8 mouse cellular contexts compared by ENCODE assay signal in the genomic region with DNA sequence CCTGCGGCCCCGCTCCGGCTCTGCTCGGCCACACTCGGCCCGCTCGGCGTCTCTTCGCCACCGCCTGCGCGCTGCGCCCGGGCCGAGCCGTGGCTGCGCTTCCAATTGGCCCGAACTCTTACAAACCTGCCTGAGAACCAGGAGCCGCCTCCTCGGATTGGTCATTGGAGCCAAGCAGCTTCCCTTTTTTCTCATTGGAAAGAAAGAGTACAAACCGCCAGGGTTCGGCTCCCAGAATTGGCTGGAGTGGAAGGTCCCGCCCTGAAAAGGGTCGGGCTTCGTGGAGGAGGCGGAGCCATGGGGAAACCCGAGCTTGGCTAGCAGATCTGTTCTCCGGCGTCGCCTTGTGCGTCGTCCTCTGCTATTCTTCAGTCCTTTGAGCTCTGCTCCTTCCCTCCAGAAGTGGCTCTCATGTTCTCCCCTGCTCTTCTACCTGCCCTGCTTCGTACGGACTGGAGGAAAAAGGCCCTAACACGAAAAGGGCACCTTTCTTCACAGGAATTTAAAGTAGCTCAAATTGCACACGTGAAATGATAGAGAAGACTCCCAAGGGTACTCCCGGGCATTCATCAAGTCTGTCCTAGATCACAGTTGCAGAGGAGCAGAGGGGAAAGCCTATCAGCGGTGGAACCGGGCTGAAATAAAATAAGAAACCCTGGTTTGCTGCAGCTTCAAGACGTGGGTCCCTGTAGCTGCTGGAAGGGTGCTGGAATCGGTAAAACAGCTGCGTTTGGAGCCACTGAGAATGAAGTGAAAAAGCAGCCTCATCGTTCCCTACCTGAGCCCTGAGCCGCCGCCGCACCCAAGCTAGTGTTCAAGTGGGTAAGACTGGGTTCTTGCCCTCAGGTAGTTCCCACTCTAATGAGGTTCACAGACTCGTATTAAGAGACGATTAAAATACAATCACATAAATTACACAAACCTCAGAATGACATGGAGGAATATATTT. TPM values are rescaled to one million over a fixed set of nuclear protein-coding genes. Genes with fewer than 3 reads are reported as not detected.
A peak's percentile ranks its signal among the peaks of the same experiment; 100 is the strongest.
DNase-seq lines count a peak whose midpoint lies in the region; ATAC-seq lines count a peak whose summit lies in the region.

Ppp2r5d (minus strand) TSS at position 225 of the 949 bp plus-strand sequence.

- under 1% methylated on average over 48 of the region's 48 CpGs for WGBS in intestine, embryonic 14.5 days

- no peaks in the 10 kb centered on the region for H3K27me3 ChIP-seq in intestine, embryonic 14.5 days (replicated peaks; ENCODE audit: control insufficient read depth, insufficient read depth, low read length)

- H3K4me2 ChIP-seq in intestine, embryonic 14.5 days (ENCODE audit: low read length): peak within 1 kb of the TSS; percentile 86

- H3K9ac ChIP-seq in intestine, embryonic 14.5 days (ENCODE audit: low read length): peak within 1 kb of the TSS; percentile 81

- intact Hi-C loops in left cerebral cortex, postnatal 14 days (cut with DNase I): no loop called here

- H3K9me3 ChIP-seq in intestine, embryonic 14.5 days (ENCODE audit: control insufficient read depth, low read length): no peaks in the 10 kb centered on the region

- peak; percentile 95 for ATAC-seq in intestine, embryonic 14.5 days (replicated peaks; ENCODE audit: low FRiP score, low TSS enrichment, low read depth)

- H3K4me3 ChIP-seq in intestine, embryonic 14.5 days (ENCODE audit: low read depth, low read length): peak within 1 kb of the TSS; percentile 84

- peak within 1 kb of the TSS; percentile 93 for H3K27ac ChIP-seq in intestine, embryonic 14.5 days (ENCODE audit: low read depth)

- DNase-seq in adrenal gland, adult 18-20 months (ENCODE audit: low spot score in 2 of 2): peak; percentile 90
- DNase-seq in embryo, embryonic 11 days: peak; percentile 99
- peak; percentile 98 for DNase-seq in gastrocnemius, postnatal 25 days
- DNase-seq in intestine, embryonic 14.5 days (ENCODE audit: low spot score): peak; percentile 94
- peak; percentile 97 to 99 for DNase-seq in left cerebral cortex, postnatal 14 days (ENCODE audit: low spot score in 2 of 2)
- peak; percentile 98 for DNase-seq in mesoderm, embryonic 11.5 days (ENCODE audit: low read depth, low spot score)
- peak; percentile 96 to 97 for DNase-seq in right cerebral cortex, postnatal 36 days (ENCODE audit: low spot score in 2 of 2)
- peak; percentile 98 for DNase-seq in yolk sac, embryonic 10.5 days (ENCODE audit: low spot score)

- H3K4me1 ChIP-seq in intestine, embryonic 14.5 days (replicated peaks; ENCODE audit: control insufficient read depth, insufficient read depth, low read length): peaks cover 20% of the 10 kb centered on the region

- H3K36me3 ChIP-seq in intestine, embryonic 14.5 days (ENCODE audit: control insufficient read depth, insufficient read depth, low read length): 0 out of 2 replicates have a peak, but pooled peaks cover 6% of the 10 kb centered on the region

RNA-seq across cellular contexts. Expression of gene Ppp2r5d, which starts in this region (rescaled TPM):
- total RNA-seq in adrenal gland, adult 18-20 months (2021): 10 to 100 TPM; 40.2 to 46.5 TPM
- total RNA-seq in gastrocnemius, postnatal 25 days (2021): 10 to 100 TPM; 24.0 to 28.3 TPM
- polyA plus RNA-seq in intestine, embryonic 14.5 days (2014; fragmentation: Nextera tagmentation; extraction: Ambion mirVana): 85.6 and 88.5 TPM in 2 replicates
- 10 to 100 TPM; 85.4 to 90.8 TPM for total RNA-seq in left cerebral cortex, postnatal 14 days (2021)

Comparison
In these comparisons a context has a peak if more than half of its experiments do, and no peak if none do; other contexts are left out.
1. Peak in every context shown above with its lines: DNase-seq, ATAC-seq, H3K4me3 ChIP-seq and H3K27ac ChIP-seq.